Mouse (Mus musculus): ENCODE data around the gene Pik3c2g.
A peak's percentile ranks its signal among the peaks of the same experiment; 100 is the strongest.

Pik3c2g gene

DNA sequence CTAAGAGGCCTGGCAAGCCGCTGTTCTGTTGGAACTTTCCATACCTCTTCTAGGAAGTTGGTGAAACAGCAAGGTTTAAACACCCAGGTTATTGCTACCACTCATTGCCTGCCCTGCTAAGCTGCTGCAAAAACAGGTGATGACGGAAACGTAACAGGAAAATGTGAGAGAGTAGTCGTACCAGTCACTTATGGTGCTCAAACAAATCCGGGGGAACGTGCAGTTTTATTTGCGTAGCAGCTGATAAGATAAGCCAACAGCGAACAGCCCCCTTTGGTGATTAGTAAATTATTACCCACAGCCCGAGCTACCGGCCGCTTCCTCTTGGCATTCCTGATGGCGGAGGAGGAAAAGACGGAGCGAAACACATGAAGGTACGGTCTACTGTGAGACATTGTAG, at the start of gene Pik3c2g:
Gene Pik3c2g (plus strand): TSS at position 330 of the 400 bp plus-strand sequence.
- DNase-seq (ENCODE audit: low read depth, low spot score), result no peak

DNA sequence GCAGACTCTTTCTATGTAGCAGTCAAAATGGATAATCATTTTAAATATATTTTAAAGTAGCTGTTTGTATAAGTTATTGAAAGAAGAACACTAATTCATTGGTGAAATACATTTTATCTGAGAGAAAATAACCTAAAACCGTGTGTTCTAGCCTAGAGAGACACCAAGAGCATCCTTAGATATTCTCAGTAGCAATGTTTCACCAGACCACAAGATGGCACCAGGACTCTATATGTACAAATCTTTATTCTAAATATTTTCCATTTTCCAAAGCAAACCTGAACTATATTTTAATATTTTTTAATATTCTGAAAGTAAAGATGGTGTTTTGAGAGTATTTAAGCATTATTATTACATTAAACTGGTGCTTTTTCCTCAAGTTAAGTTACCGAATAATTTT, 48.6 kb upstream of the Pik3c2g start:
- no peak for DNase-seq (ENCODE audit: low read depth, low spot score)

DNA sequence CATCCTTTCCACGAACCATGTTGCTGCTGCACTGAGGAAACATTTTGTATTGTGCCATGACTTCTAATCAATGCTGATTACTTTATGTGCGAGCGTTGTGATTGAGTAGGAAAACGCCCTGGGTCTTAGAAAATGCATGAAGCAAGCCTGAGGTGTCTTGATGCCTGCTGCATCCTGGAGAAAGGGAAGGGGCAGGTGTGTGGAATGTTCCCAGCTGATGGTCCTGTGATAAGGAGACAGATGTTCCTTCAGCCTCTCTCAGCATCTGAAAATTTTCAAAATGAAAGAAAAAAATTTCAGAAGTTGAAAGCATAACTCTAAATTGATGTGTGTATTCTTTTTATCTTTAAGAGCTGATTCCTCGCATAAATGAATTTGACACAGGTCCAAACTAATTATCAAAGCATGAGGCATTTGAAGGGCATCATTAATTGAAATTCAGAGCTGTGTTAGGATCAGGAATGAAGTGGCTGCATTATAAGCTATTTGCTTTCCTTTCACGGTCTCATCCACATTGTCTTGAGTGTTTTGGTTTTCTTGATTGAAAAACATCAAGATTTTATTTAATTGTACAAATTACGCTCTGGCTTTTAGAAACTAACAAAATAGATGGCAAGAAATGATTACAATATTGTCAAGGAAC, 31.4 kb upstream of the Pik3c2g start:
- DNase-seq (ENCODE audit: low read depth, low spot score), result no peak

DNA sequence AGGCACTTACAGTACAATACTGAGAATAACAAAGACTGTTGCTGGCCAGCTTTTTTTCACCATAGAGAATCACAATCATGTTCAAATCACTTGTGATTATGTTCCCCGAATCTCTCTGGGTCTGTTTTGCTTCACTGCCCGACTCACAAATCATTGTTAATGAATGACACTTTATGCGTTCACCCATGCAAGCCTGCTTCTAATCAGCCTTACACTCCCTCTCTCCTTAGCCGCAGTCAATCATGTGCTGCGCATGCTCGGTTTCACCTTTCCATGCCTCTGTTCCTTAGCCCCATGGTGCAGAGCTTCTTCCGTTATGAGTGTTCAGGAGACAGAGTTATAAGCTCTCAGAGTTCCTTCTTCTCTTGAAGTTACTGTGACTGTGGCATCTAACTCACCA, 17.8 kb upstream of the Pik3c2g start:
- DNase-seq (ENCODE audit: low read depth, low spot score), result no peak

DNA sequence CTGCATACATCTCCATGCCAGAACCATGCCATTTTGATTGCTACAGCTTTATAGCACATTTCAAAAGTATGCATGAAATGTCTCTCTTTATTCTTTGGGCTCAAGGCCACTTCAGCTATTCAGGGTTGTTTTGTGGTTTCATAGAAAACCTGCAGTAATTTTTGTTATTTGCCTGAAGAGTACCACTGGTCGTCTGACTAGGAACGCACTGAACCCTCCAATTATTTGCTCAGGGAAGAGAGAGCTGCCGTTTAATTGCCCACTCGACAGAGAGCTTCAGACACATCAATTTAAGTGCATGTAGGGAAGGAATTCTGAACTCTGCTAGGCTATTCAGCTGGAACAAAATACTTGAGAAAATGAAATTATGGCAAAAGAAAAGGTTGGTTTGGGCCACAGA, 11.2 kb upstream of the Pik3c2g start:
- no peak for DNase-seq (ENCODE audit: low read depth, low spot score)

DNA sequence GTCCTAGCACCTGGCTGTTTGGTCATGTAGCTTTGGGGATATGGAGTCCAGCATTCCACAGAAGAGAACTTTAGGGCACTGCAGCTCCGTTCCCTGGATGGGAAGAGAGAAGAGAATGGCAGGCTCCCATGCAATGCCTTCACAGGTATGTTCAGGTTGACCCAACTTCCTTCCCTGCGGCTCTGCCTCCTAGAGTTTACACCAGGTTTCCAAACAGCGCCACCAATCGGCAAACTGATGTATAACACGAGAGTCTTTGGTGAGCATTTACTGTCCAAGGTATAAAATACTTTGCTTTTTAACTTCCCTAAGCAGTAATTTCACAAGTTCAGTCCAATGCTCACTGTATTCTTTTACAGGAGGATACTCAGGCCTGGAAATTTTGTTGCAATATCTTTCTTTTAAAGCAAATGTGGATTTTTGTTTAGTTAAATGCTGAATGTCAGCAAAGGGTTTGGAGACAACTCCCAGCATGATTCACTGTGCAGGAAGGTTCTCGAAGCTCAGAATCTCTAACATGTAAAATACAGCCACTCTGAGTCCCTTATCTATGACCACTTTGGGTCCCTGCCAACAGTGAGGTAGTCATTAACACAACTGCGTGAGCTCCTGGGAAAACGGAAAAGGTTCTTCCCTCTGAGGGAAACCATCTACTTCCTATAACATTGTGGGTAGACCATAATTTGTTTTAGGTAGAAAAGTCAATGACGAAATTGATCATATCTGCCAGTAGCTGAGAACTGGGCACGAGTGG, 10.6 kb upstream of the Pik3c2g start:
- no peak for DNase-seq (ENCODE audit: low read depth, low spot score)

DNA sequence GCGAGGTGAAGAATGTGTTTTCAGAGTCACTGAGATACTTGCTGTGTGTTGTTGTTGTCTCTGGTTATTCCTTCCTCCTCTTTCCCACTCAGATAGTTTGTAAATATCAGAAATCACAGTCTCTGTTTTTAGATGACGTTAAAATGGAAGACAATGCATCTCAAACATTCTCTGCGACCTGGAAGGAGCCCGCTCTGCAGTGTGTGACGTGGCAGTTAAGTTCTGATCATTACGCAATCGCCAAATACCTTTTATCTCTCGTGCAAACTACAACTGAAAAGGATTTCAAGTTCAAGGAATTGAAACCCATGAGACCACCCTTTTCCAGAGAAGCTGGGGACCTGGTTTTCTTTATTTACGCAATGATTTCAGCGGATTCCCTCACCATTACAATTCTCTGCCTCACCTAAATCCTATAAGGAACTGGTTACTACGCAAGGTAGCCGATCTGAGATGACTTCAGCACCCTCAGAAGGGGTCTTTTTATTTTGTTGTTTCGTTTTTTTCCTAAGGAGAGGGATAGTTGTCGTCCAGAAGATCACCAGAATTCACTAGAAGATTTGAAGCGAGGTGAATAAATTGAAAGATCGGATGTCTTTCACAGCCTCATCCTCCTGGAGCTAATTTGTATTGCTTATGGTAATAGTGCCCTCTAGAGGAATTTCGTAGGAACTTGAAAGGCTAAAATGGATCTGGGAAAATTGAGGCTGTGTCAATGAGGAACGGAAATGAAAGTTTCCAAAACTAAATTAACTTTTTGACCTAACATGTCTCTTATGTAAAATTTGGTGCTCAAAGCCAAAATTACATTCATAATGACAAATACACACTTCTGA, 9.8 kb upstream of the Pik3c2g start:
- DNase-seq (ENCODE audit: low read depth, low spot score), result peak; percentile 2

DNA sequence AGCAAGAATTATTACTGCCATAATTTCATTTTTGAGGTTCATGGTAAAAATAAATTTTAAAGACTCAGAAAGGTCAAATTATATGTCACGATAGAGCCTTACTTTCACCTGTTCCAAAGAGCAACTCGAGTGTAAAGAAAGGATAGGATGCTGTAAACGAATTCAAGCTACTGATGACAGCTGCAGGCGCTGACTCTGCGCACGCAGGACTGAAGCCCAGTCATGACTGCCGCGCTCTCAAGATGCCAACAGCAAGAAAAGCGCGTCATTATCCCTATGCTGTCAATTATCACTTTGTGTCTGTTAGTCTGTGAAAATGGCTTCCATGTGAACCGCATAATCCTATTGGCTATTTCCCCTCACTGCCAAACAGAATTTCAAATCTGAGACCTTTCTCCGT, 457 bp downstream of the Pik3c2g start:
- no peak for DNase-seq (ENCODE audit: low read depth, low spot score)

DNA sequence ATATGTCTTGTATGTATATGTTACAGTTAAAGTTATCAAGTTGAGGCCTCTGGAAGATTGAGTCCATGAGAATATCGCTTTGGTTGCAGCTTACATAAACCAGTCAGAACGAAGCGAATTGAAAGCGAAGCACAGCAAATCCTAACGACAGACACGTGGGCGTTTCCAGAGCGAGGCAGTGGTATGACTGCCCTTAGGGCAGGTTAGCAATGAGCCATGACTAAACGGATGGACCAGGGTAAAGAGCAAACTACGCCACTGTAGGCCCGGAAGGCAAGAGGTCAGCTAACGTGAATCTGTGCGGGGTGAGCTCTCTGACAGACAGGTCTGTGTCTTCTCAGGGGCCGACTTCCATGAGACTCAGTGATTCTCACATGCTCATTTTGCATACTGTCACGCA, 1.4 kb downstream of the Pik3c2g start:
- DNase-seq (ENCODE audit: low read depth, low spot score), result no peak

DNA sequence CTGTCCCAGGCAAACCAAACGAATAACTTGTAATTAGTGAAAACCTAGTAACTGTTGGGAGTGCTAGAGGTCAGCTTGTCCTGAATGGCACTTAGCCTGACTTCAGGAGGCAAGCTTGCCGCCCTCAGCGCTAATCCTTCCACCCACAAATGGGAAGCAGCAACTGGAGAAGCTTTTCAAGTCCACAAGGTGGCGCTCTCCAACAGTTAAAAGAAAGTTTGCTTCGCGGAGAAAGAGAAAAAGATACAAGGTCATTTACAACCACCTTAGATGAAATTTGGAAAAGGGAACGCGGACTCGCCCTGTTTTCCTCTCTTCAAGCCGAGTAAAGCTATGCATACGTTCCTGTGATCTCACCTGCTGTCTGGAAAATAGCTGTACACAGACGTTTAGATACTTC, 2.3 kb downstream of the Pik3c2g start:
- DNase-seq (ENCODE audit: low read depth, low spot score), result peak; percentile 52

DNA sequence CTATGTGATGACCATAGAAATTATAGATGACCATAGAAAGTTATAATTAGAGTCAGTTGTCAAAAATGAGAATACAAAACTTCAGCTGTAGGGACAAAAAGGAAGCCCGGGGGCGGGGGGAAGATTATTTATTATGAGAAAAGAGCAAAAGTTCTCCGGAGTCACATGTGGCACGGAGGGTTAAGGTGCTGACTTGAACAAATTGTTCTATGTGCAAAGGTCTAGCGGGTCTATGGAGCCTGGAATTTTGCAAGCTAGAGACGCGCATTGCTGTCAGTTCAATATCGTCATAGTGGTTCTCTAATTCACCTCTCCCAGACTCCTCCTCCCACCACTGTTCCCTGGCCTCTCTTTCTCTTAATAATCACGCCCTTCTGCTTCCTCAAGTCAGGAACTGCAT, 2.8 kb downstream of the Pik3c2g start:
- DNase-seq (ENCODE audit: low read depth, low spot score), result no peak

DNA sequence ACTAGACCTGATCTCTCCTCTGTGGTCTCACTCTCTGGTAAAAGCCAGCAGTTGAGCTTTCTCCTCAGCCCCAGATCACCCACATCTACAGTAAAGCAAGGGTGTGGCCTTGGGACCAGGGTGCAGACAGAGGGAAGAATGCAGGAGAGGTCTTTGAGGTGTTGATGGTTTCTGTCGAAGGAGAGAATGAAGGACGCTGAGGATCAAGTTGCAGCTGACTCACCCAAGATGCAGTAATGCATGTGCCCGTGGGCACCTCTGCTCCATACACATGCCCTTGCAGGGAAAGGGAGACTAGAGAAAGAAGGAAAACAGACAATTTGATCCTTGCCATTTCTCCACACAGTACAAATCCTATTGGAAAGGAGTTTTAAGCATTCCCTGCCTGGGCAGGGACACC, 5.1 kb downstream of the Pik3c2g start:
- DNase-seq (ENCODE audit: low read depth, low spot score), result no peak

DNA sequence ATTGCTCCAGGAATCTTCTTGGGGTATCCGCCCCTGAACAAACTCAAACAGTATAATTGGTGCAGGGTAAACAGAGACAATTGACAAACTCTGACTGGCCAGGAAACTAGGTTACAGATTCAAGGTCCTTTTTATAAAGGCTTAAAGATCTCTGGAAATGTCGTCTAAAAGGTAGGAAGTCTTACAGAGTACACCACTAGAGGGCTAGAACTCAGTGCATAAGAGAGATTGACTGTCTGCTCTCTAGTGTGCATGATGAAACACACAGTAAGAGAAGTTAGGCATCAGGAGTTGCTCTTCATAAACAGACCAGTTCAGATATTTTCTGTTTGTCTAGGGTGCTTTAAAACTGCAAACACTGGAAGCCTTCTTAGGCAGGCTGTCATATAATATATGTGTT, 9.4 kb downstream of the Pik3c2g start:
- no peak for DNase-seq (ENCODE audit: low read depth, low spot score)

DNA sequence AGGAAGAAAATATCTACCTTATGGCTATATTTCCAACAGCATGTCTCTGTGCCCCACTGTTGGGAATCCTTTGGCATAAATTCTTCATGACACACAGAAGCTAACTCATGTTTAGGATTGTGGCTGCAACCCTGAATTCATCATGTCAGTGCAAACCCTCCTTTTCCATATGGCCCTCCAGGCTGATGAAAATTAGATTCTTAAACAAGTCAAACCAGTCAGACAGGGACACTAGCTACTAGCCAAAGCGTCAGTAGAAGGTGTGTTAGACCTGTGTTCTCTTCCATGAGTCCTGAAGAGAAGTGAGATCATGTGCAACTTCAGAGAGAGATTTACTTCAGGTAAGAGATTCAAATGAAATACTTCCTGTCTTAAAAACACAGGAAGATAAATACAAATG, 12.2 kb downstream of the Pik3c2g start:
- no peak for DNase-seq (ENCODE audit: low read depth, low spot score)

DNA sequence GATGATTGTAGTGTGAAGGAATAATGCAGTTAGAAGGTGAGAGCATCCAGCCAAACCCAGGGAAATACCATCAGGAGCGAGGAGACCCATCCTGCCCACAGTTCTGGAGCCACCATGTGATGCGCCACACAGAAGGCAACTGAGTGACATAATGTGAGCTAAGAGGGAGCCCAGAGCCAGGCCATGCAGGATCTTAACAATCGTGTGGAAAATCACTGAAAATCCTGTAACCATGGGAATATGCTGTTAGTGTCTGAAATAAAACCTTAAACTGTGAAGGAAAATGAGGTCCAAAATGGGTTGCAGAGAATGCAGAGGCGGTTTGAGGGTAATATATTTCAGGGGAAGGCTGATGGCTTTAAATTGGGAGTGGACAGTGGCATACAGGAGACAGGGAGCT, 31.8 kb downstream of the Pik3c2g start:
- DNase-seq (ENCODE audit: low read depth, low spot score), result no peak

DNA sequence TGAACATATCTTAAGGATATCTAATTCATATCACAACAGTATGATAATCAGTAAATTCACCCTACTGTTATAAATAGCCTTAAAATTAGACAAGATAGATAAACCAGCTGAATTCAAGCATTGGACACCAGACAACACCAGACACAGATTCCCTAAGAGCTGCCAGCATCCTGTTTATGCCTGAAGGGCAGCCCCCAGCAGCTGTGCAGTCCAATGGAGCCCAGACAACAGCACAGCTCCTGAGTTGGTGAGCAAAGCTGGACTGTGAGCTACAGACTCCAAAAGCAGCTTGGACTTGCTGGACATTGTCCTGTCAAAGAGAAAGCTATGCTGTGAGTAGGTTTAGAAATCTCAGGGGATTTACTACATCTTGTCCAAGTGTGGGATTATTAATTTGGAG, 37.7 kb downstream of the Pik3c2g start:
- no peak for DNase-seq (ENCODE audit: low read depth, low spot score)

DNA sequence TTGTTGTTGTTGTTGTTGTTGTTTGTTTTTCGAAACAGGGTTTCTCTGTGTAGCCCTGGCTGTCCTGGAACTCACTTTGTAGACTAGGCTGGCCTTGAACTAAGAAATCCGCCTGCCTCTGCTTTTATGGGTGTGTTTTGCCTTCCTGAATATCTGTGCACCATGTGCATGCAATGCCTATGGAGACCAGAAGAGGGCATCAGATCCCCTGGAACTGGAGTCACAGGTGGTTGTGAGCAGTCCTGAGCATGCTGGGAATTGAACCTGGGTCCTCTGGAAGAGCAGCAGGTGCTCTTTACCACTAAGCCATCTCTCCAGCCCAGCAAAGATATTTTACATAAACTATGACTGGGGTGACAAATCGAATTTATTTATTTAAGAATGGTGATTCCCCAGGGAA, 47.5 kb downstream of the Pik3c2g start:
- no peak for DNase-seq (ENCODE audit: low read depth, low spot score)

DNA sequence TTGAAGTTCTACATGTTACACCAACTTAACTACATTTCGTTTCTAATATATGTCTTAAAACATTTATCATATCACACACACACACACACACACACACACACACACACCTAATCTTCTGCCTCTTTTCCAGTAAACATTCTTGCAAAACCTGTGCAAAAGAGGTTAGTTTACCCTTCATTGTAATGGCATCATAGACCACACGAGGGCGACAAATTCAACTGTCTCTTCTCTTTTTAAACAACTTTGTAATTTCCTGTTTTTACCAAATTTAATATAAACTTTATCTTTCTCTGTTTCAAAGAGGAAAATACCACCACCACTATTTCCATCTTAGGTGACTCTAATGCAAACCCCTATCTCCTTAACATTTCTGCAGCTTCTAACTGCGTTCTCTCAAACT, 68.4 kb downstream of the Pik3c2g start:
- no peak for DNase-seq (ENCODE audit: low read depth, low spot score)

DNA sequence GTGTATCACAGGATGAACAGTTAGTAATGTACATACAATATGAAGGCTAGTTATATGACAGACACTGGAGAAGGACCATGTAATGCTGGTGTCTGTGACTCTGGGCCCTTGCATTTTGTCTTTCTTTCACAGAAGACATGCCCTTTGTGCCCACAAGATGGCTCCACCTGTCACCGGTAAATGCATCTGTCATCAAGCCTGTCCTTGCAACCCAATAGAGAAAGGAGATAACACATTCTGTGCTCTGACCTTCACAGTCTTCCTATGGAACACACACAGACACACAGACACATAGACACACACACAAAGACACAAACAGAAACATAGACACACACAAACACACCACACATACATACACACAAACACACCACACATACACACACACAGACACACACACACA, 75.4 kb downstream of the Pik3c2g start:
- peak; percentile 18 for DNase-seq (ENCODE audit: low read depth, low spot score)

DNA sequence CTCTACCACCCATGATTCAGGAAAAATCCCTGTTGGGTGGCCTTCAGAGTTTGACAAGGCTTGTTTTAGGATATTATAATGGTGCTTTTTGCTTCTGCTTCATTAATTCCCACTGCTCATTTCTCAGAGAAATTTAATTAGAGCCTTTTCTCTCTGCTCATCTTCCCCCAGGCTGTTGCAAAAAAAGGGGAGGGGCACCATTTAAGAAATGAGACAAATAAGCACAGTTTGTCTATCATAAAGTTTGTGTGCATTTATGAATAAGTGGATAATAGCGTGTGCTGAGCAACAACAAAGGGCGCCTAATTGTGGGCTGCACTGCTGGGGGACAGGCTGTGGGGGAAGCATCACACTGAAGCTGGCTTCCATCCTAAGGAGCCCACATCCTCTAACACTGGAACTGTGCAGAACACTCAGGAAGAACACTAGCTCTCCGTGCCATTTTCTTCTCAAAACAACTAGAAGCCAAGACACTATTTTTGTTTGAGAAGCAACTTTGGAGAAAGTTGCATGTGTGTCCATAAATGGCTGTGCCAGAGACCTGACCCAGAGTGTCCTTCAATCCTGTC, 131.5 kb downstream of the Pik3c2g start:
- DNase-seq (ENCODE audit: low read depth, low spot score), result no peak

DNA sequence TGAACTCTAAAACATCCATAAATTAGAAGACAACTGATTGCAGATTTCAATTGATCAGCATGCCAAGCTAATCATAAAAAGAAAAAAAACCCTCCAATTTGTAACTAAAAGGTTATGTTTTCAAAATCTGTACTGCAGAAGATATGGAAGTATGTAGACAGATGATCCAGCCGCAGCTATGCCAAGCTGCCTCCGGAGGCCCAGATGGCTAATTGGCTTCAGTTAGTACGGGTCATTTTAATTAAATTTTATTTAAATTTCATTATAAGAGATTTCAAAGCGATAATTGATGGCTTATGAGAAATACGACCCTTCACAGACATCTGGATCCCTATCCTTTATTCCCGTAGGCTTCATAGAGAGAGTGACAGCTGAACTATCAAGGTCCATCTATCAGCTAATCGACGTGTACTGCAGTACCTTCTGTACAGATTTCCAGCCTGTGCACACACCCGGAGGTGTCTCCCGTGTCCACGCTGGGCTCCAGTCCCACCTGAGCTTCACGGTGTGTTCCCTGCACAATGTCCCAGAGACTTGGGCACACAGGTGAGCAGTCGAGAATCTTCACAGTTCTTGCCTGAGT, 132.7 kb downstream of the Pik3c2g start:
- DNase-seq (ENCODE audit: low read depth, low spot score), result no peak
